Mouse (Mus musculus) forebrain, embryonic 12.5 days (tissue): ENCODE data around the gene H2-DMb2. TPM values are rescaled to one million over a fixed set of nuclear protein-coding genes. Genes with fewer than 3 reads are reported as not detected.

Experiments used
- ATAC-seq: fragments of 200-750 bp; cut with Nextera tagmentation; 2 replicates; pipeline ENCODE4 v1.8.0; 2017; ENCODE audit warnings: moderate TSS enrichment; ENCODE audit not compliant: low FRiP score
- H3K27ac ChIP-seq: fragments of 300-500 bp; sonication (generic); 2 replicates; pipeline ENCODE4 v1.5.1; 2016; ENCODE audit warnings: mild to moderate bottlenecking
- H3K27me3 ChIP-seq: fragments of 300-500 bp; sonication (generic); 2 replicates; pipeline ENCODE4 v1.6.1; 2016; ENCODE audit warnings: mild to moderate bottlenecking
- H3K36me3 ChIP-seq: fragments of 300-500 bp; sonication (generic); replicated peaks from 2 replicates; pipeline ENCODE4 v1.6.1; 2016; ENCODE audit warnings: mild to moderate bottlenecking
- H3K4me1 ChIP-seq: fragments of 300-500 bp; sonication (generic); 2 replicates; pipeline ENCODE4 v1.6.1; 2016
- H3K4me2 ChIP-seq: fragments of 300-500 bp; sonication (generic); 2 replicates; pipeline ENCODE4 v1.6.1; 2016; ENCODE audit warnings: mild to moderate bottlenecking, moderate library complexity
- H3K4me3 ChIP-seq: fragments of 300-500 bp; sonication (generic); replicated peaks from 2 replicates; pipeline ENCODE4 v1.5.1; 2016; ENCODE audit warnings: mild to moderate bottlenecking
- H3K9ac ChIP-seq: fragments of 300-500 bp; sonication (generic); 2 replicates; pipeline ENCODE4 v1.6.1; 2016; ENCODE audit warnings: mild to moderate bottlenecking
- H3K9me3 ChIP-seq: fragments of 300-500 bp; sonication (generic); 2 replicates; pipeline ENCODE4 v1.6.1; 2016
- WGBS: fragments of 180-500 bp; shearing (Covaris S2); methylation state at CpG from one replicate; pipeline ENCODE4 v1.1.7; 2016; 5-methylcytosine and 5-hydroxymethylcytosine counted together
- polyA plus RNA-seq: library from polyadenylated mRNA; unstranded; fragments of >200 nt; fragmentation: Nextera tagmentation; extraction: Ambion mirVana; gene quantifications from 2 replicates; pipeline ENCODE4 v1.2.1, GENCODE M21; 2016

H2-DMb2 gene
- polyA plus RNA-seq, 1 experiment from 2014 or later: not detected

DNA sequence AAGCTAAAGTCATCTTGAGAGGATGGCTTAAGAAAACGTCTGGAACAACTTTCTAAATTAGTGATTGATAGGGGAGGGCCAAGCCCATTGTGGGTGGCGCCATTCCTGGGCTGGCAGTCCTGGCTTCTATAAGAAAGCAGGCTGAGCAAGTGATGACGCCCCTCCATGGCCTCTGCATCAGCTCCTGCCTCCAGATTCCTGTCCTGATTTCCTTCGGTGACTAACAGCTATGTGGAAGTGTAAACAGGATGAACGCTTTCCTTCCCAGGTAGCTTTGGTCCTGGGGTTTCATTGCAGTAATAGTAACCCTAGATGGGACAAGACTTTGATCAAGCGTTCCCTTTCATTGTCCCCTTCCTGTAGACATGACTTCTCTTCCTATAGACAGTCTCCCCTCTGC lies 35.9 kb downstream of the H2-DMb2 start:
- Histone ChIP-seq H3K4me1 (no peaks in the 10 kb centered on the region), H3K4me2 (no peak overlapping the region), H3K9ac (no peak overlapping the region), H3K27me3 (peaks cover 12% of the 10 kb centered on the region), H3K4me3 (no peak overlapping the region), H3K36me3 (no peaks in the 10 kb centered on the region), H3K27ac (no peak overlapping the region), H3K9me3 (no peaks in the 10 kb centered on the region; the same call in 1 of the 2 replicates)
- ATAC-seq: no peak
- WGBS: 71% methylated on average over 6 of the region's 6 CpGs

DNA sequence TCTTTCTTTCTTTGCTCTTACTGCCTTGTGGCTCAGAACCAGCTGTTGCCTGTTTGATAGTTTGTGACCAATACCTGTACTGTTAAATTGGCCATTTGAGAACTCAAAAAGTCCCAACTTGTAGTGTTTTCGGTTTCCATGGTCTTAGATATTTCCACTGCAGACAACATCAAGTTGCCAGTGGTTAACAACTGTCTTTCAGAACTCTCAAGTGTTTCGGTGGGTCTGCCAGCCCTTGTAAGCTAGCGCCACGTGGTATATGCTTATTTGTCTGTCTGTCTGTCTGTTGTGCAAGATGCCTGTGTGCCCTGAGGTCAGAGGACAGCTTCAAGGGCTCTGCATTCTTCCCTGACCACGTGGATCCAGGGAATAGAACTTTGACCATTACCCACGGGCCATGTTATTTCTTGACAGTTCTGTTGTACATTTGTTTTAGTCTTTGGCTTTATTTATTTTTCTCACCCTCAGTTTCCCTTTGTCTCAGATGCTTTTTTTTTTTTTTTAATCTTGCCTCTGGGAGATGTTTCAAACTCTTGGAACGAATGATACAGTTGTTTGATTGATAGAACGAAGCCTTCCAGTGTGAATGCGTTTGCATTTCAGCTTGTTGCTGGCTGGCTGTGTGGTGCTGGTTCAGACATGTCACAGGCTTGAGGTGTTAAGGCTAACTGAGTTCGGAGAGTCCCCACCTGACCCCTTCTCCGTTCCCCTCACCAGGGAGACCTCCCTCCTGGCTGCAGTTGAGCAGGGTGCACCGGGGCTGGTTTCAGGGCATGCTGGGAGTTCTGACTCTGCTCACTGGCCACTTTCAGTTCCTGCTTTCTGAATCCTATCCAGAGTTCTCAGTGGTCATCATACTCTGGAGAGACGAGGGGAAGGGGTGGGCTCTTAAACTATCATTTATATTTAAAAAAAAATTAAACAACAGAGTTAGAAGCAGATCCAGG lies 37.1 kb downstream of the H2-DMb2 start:
- 69% methylated on average over 13 of the region's 13 CpGs for WGBS
- Histone ChIP-seq H3K27ac (no peak overlapping the region), H3K27me3 (peaks cover 24% of the 10 kb centered on the region), H3K4me3 (no peak overlapping the region), H3K9ac (no peak overlapping the region), H3K9me3 (no peaks in the 10 kb centered on the region; the same call in 1 of the 2 replicates), H3K4me2 (no peak overlapping the region), H3K4me1 (no peaks in the 10 kb centered on the region), H3K36me3 (no peaks in the 10 kb centered on the region)
- no peak for ATAC-seq

DNA sequence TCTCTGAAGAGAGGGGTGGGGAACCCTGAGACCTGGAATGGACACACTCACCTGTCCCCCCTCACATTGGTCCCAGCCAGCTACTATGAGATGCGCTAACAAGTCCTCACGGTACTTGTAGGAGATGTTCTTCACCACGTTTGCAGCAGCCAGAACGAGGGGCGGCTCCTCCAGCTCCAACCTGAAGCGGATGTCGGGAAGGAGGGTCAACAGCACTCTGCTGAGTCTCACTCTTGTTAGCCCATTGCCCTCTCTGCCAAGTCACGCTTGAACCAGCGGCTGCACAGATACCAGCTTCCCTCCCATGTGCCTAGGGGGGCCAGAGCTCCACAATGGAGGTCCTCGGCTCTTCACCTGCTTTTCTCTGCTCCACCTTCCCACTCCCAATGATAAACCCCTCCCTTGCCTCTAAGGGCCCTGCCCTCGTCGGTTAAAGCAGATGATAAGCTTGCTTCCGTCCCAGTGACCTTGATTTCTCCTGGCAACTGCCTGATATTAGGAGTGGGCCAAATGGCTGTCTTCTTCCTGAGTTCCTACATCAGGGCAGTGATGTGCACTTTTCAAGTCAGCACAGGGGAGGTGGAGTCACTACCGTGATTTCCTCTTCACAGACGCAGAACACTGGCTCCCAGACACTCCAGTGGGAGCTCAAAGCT lies 40.6 kb downstream of the H2-DMb2 start:
- 81% methylated on average over 15 of the region's 15 CpGs for WGBS
- H3K4me1 ChIP-seq: peaks cover 18% of the 10 kb centered on the region
- no peak overlapping the region for H3K4me2 ChIP-seq
- no peak overlapping the region for H3K9ac ChIP-seq
- H3K9me3 ChIP-seq: no peaks in the 10 kb centered on the region
- no peaks in the 10 kb centered on the region for H3K36me3 ChIP-seq
- no peak for ATAC-seq
- no peak overlapping the region for H3K27ac ChIP-seq
- H3K4me3 ChIP-seq: no peak overlapping the region
- peaks cover 57% of the 10 kb centered on the region for H3K27me3 ChIP-seq

DNA sequence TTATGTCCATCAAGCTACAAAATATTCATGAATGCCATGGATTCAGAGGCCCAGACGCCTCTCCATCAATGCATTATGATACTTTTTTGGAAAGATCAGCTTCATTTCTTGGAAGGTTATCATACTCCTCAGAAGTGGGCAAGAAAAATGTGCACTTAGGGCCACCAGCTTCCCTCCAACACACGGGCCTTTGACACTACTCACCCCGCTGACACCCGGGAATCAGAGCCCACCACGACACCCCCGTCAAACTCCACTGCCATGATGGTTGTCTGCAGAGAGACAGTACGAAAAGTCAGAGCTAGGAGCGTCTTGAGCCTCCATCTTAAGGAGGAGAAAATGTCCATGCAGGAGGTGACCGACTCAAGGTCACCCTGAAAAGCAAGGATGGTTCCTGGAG lies 42.4 kb downstream of the H2-DMb2 start:
- Histone ChIP-seq H3K4me3 (no peak overlapping the region), H3K4me1 (peaks cover 18% of the 10 kb centered on the region), H3K36me3 (no peaks in the 10 kb centered on the region), H3K27ac (no peak overlapping the region), H3K4me2 (no peak overlapping the region), H3K9me3 (no peaks in the 10 kb centered on the region), H3K9ac (no peak overlapping the region), H3K27me3 (peaks cover 74% of the 10 kb centered on the region)
- WGBS: 91% methylated on average over 9 of the region's 9 CpGs
- ATAC-seq: no peak

DNA sequence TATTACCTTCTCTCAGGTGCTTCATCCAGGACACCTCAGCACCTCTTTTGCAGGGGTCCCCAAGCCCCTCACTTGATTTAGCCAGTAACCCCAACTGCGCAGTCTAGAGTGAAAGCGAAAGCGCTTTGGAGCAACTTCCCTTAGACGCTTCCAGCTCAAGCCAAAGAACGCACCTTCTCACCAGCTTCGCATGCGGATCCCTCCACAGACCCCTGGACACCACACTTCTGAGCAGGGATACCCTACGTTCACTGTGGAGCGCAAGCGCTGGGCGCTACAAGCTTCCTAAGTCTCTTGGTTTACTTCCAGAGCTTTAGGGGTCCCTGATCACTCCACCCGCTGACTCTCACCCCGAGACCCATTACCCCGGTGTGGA lies 43.8 kb downstream of the H2-DMb2 start:
- Histone ChIP-seq H3K27me3 (peaks cover 86% of the 10 kb centered on the region), H3K9ac (peak overlapping the region; percentile 44; the same call in 1 of the 2 replicates), H3K27ac (no peak overlapping the region), H3K4me2 (peak overlapping the region; percentile 76), H3K9me3 (no peaks in the 10 kb centered on the region), H3K36me3 (no peaks in the 10 kb centered on the region), H3K4me1 (peaks cover 18% of the 10 kb centered on the region), H3K4me3 (peak overlapping the region; percentile 45)
- 3% methylated on average over 14 of the region's 14 CpGs for WGBS
- ATAC-seq: no peak; the same call in 1 of the 2 replicates

DNA sequence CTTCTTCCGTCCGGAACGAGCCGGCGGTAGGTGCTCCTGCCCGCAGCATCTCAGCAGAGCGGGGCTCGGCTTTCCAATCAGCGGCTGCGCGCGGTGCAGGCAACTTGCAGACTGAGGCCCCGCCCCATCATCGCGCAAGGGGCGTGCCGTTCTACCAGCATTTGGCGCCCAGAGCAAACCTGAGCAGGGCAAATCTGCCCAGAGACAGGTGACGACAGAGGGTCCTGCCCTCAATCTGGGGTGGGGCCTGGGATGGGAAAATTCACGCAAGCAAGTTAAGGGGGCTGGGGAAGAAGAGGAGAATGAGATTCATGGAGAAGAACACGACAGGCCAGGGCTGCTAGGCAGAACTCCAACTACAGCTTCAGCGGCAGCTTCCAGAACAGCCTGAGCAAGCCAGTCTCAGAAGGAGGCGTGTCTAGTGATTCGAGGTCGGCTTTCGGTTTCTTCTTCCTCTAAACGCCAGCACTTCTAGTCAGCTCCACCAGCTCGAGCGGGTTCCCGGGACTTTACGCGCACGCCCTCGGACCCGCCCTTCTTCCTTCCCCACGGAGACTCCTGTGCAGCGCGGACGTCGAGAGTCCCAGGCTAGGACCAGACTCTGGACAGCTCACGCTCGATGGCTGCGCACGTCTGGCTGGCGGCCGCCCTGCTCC lies 44.3 kb downstream of the H2-DMb2 start, which contains the start of the genes Tap1 and Psmb9:
Gene Tap1 (plus strand): TSS at position 293 of the 656 bp plus-strand sequence.
Gene Psmb9 (minus strand): TSS at position 504 of the 656 bp plus-strand sequence.
- H3K27ac ChIP-seq: no peak within 1 kb of the TSS
- under 1% methylated on average over 46 of the region's 46 CpGs for WGBS

DNA sequence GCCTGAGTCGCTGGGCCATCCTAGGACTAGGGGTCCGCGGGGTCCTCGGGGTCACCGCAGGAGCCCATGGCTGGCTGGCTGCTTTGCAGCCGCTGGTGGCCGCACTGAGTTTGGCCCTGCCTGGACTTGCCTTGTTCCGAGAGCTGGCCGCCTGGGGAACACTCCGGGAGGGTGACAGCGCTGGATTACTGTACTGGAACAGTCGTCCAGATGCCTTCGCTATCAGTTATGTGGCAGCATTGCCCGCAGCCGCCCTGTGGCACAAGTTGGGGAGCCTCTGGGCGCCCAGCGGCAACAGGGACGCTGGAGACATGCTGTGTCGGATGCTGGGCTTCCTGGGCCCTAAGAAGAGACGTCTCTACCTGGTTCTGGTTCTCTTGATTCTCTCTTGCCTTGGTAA lies 44.9 kb downstream of the H2-DMb2 start:
- peak overlapping the region; percentile 76 for H3K4me2 ChIP-seq
- H3K9me3 ChIP-seq: no peaks in the 10 kb centered on the region
- H3K4me3 ChIP-seq: peak overlapping the region; percentile 45
- H3K36me3 ChIP-seq: no peaks in the 10 kb centered on the region
- peak overlapping the region; percentile 44 for H3K9ac ChIP-seq
- ATAC-seq: no peak
- H3K27me3 ChIP-seq: peaks cover 92% of the 10 kb centered on the region
- 3% methylated on average over 20 of the region's 20 CpGs for WGBS
- H3K4me1 ChIP-seq: peaks cover 18% of the 10 kb centered on the region
- H3K27ac ChIP-seq: no peak overlapping the region

More for the DNA sequence above, 44.3 kb downstream of the H2-DMb2 start, which contains the start of the genes Tap1 and Psmb9:
- Histone ChIP-seq H3K9me3 (no peaks in the 10 kb centered on the region), H3K27me3 (peaks cover 89% of the 10 kb centered on the region), H3K9ac (peak within 1 kb of the TSS; percentile 44), H3K4me1 (peaks cover 18% of the 10 kb centered on the region), H3K4me2 (peak within 1 kb of the TSS; percentile 76), H3K4me3 (peak within 1 kb of the TSS; percentile 45), H3K36me3 (no peaks in the 10 kb centered on the region)
- ATAC-seq: peak; percentile 98

DNA sequence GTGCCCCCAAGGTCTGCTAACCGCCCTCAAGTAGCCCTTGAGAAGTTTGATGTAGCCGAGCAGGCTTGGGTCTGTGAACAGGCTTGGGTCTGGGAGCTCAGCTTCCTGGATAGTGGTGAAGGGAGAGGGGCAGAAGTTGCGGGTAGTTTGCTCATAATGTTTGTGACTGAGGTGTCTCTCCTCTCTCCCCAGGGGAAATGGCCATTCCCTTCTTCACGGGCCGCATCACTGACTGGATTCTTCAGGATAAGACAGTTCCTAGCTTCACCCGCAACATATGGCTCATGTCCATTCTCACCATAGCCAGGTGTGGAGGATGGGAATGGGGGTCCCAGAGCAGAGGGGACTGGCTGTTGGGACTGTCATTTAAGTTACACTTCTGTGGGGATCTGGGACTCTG lies 45.9 kb downstream of the H2-DMb2 start:
- 68% methylated on average over 6 of the region's 6 CpGs for WGBS
- H3K4me2 ChIP-seq: no peak overlapping the region
- H3K27me3 ChIP-seq: peaks cover 95% of the 10 kb centered on the region
- H3K4me1 ChIP-seq: peaks cover 18% of the 10 kb centered on the region
- no peak for ATAC-seq
- no peak overlapping the region for H3K4me3 ChIP-seq
- no peaks in the 10 kb centered on the region for H3K36me3 ChIP-seq
- H3K9me3 ChIP-seq: no peaks in the 10 kb centered on the region
- H3K9ac ChIP-seq: no peak overlapping the region
- H3K27ac ChIP-seq: no peak overlapping the region

DNA sequence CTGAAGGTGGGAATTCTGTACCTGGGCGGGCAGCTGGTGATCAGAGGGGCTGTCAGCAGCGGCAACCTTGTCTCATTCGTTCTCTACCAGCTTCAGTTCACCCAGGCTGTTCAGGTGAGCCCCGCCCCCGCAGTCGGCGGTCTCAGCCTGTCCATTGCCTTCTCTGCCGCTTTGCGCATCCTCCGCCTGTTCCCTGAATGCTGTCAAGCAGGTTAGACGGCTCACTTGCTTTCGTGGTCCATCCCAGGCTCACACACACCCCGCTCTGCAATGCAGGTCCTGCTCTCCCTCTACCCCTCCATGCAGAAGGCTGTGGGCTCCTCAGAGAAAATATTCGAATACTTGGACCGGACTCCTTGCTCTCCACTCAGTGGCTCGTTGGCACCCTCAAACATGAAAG lies 49.7 kb downstream of the H2-DMb2 start:
- peaks cover 17% of the 10 kb centered on the region for H3K4me1 ChIP-seq
- H3K27me3 ChIP-seq: peaks cover 95% of the 10 kb centered on the region
- no peaks in the 10 kb centered on the region for H3K9me3 ChIP-seq
- H3K4me2 ChIP-seq: no peak overlapping the region
- no peak for ATAC-seq
- no peak overlapping the region for H3K9ac ChIP-seq
- 18% methylated on average over 16 of the region's 16 CpGs for WGBS
- no peak overlapping the region for H3K4me3 ChIP-seq
- H3K27ac ChIP-seq: no peak overlapping the region
- H3K36me3 ChIP-seq: no peaks in the 10 kb centered on the region

DNA sequence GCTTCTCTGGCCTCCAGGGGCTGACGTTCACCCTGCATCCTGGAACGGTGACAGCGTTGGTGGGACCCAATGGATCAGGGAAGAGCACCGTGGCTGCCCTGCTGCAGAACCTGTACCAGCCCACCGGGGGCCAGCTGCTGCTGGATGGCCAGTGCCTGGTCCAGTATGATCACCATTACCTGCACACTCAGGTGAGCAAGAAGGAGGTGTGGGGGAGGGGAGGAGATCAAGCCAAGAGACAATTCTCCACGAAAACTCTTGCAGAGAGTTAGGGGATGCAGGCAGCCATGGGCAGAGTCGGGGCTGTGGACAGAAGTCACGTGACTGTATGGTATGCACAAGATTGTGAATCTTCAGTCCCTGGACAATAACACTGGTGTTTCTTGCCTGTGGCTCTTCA lies 50.4 kb downstream of the H2-DMb2 start:
- Histone ChIP-seq H3K27me3 (peaks cover 95% of the 10 kb centered on the region), H3K9ac (no peak overlapping the region), H3K4me1 (peaks cover 19% of the 10 kb centered on the region), H3K36me3 (no peaks in the 10 kb centered on the region), H3K4me3 (no peak overlapping the region), H3K4me2 (no peak overlapping the region), H3K27ac (no peak overlapping the region), H3K9me3 (no peaks in the 10 kb centered on the region)
- 57% methylated on average over 8 of the region's 8 CpGs for WGBS
- no peak for ATAC-seq

DNA sequence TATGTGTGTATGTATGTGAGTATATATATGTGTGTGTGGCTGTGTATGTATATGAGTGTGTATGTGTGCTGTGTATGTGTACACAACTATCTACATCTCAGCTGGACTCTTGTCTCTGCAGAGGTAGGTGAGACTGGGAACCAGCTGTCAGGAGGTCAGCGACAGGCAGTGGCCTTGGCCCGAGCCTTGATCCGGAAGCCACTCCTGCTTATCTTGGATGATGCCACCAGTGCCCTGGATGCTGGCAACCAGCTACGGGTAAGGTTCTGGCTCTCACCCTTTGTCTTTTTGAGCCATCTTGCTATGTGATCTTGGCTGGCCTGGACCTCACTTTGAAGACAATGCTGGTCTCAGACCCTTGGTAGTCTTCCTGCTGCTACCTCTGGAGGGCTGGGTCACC lies 51.6 kb downstream of the H2-DMb2 start:
- Histone ChIP-seq H3K4me2 (no peak overlapping the region), H3K27me3 (peaks cover 96% of the 10 kb centered on the region), H3K4me1 (peaks cover 19% of the 10 kb centered on the region), H3K36me3 (no peaks in the 10 kb centered on the region), H3K9me3 (no peaks in the 10 kb centered on the region), H3K9ac (no peak overlapping the region), H3K4me3 (no peak overlapping the region), H3K27ac (no peak overlapping the region)
- 85% methylated on average over 4 of the region's 4 CpGs for WGBS
- ATAC-seq: no peak

DNA sequence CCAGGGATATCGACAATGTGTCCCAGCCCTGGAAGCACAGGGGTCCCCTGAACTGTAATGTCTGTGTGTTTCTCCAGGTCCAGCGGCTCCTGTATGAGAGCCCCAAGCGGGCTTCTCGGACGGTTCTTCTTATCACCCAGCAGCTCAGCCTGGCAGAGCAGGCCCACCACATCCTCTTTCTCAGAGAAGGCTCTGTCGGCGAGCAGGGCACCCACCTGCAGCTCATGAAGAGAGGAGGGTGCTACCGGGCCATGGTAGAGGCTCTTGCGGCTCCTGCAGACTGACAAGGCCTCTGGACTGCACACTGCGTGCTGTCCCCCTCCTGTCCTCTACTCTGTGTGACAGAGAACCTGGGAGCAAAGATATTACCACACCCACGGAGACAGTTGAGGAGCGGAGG lies 53.4 kb downstream of the H2-DMb2 start:
- Histone ChIP-seq H3K36me3 (no peaks in the 10 kb centered on the region), H3K4me2 (no peak overlapping the region), H3K4me3 (no peak overlapping the region), H3K27me3 (peaks cover 98% of the 10 kb centered on the region), H3K27ac (no peak overlapping the region), H3K4me1 (peaks cover 19% of the 10 kb centered on the region), H3K9me3 (no peaks in the 10 kb centered on the region), H3K9ac (no peak overlapping the region)
- no peak for ATAC-seq
- WGBS: 29% methylated on average over 12 of the region's 12 CpGs
